Mouse (Mus musculus) neural tube, embryonic 12.5 days (tissue): ENCODE results near the gene Tom1l1. TPM values are rescaled to one million over a fixed set of nuclear protein-coding genes. Genes with fewer than 3 reads are reported as not detected.
"Not testable (repeated sequence)": the region's sequence is repeated elsewhere in the genome, so short reads cannot be mapped to it uniquely, and the experiment has no call there.

Experiments
- ATAC-seq: fragments of 200-750 bp; cut with Nextera tagmentation; 2 replicates; pipeline ENCODE4 v1.8.0; 2017; ENCODE audit warnings: low read depth, mild to moderate bottlenecking, moderate TSS enrichment, moderate library complexity; ENCODE audit not compliant: low FRiP score
- H3K27ac ChIP-seq: fragments of 300-500 bp; sonication (generic); 2 replicates; pipeline ENCODE4 v1.5.1; 2016
- H3K27me3 ChIP-seq: fragments of 300-500 bp; sonication (generic); replicated peaks from 2 replicates; pipeline ENCODE4 v1.6.1; 2016; ENCODE audit warnings: mild to moderate bottlenecking
- H3K36me3 ChIP-seq: fragments of 300-500 bp; sonication (generic); 2 replicates; pipeline ENCODE4 v1.6.1; 2016; ENCODE audit warnings: mild to moderate bottlenecking
- H3K4me1 ChIP-seq: fragments of 300-500 bp; sonication (generic); 2 replicates; pipeline ENCODE4 v1.6.1; 2016
- H3K4me2 ChIP-seq: fragments of 300-500 bp; sonication (generic); replicated peaks from 2 replicates; pipeline ENCODE4 v1.6.1; 2016; ENCODE audit warnings: mild to moderate bottlenecking
- H3K4me3 ChIP-seq: fragments of 300-500 bp; sonication (generic); 2 replicates; pipeline ENCODE4 v1.5.1; 2016
- H3K9ac ChIP-seq: fragments of 300-500 bp; sonication (generic); 2 replicates; pipeline ENCODE4 v1.6.1; 2016; ENCODE audit warnings: mild to moderate bottlenecking
- H3K9me3 ChIP-seq: fragments of 300-500 bp; sonication (generic); 2 replicates; pipeline ENCODE4 v1.6.1; 2016; ENCODE audit warnings: mild to moderate bottlenecking
- WGBS: fragments of 180-500 bp; shearing (Covaris S2); methylation state at CpG from one replicate; pipeline ENCODE4 v1.1.7; 2016; 5-methylcytosine and 5-hydroxymethylcytosine counted together
- polyA plus RNA-seq: library from polyadenylated mRNA; unstranded; fragments of >200 nt; fragmentation: Nextera tagmentation; extraction: Ambion mirVana; gene quantifications from 2 replicates; pipeline ENCODE4 v1.2.1, GENCODE M21; 2016

The Tom1l1 gene
- polyA plus RNA-seq: 13.6 and 18.0 TPM in 2 replicates

- no peaks in the 10 kb centered on the region for H3K9me3 ChIP-seq
- peaks cover 3% of the 10 kb centered on the region; the same call in 1 of the 2 replicates for H3K4me1 ChIP-seq
- WGBS: 7% methylated on average over 47 of the region's 47 CpGs
- H3K27me3 ChIP-seq: no peaks in the 10 kb centered on the region
- no peak within 1 kb of the TSS for H3K27ac ChIP-seq
- H3K36me3 ChIP-seq: no peaks in the 10 kb centered on the region
- peak within 1 kb of the TSS; percentile 51 for H3K9ac ChIP-seq
- peak within 1 kb of the TSS; percentile 87 for H3K4me2 ChIP-seq
- H3K4me3 ChIP-seq: peak within 1 kb of the TSS; percentile 48
- ATAC-seq: peak; percentile 87
These were observed at the start of gene Tom1l1 for GRCm38 (mm10) chr11:90687460-90688416. Tom1l1 (minus strand) TSS chr11:90688366.

- Histone ChIP-seq H3K36me3 (no peaks in the 10 kb centered on the region), H3K27me3 (no peaks in the 10 kb centered on the region), H3K4me3 (no peak overlapping the region), H3K27ac (no peak overlapping the region), H3K4me1 (no peaks in the 10 kb centered on the region), H3K4me2 (no peak overlapping the region), H3K9ac (no peak overlapping the region), H3K9me3 (no peaks in the 10 kb centered on the region)
- 75% methylated on average over 4 of the region's 4 CpGs for WGBS
- no peak for ATAC-seq
These were observed 45.4 kb upstream of the Tom1l1 start for GRCm38 (mm10) chr11:90733575-90733974.

- Histone ChIP-seq H3K4me3 (no peak overlapping the region), H3K36me3 (no peaks in the 10 kb centered on the region), H3K4me1 (no peaks in the 10 kb centered on the region), H3K9me3 (no peaks in the 10 kb centered on the region), H3K9ac (no peak overlapping the region), H3K27me3 (no peaks in the 10 kb centered on the region), H3K4me2 (no peak overlapping the region), H3K27ac (no peak overlapping the region)
- no peak for ATAC-seq
- WGBS: 87% methylated on average over 10 of the region's 10 CpGs
These were observed 39.4 kb upstream of the Tom1l1 start for GRCm38 (mm10) chr11:90727354-90728125.

DNA sequence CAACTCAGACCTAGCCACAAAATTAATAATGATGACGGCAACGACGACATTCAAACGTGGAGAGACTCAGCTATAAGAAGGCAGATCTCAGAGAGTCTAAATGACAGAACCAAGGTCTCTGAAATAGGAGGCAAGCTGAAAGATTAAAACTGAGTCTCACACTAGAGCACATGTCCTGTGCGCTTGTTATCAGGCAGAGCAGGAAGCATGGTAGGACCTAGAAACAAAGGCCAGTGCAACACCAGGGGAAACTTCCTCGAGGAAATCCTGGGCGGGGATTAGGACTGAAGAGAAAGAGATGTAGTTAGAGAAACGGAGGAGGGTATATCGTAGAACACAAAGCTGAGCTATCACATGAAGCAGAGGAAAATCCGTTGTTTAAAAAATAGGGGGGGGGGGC is 38.6 kb upstream of the Tom1l1 start:
- Histone ChIP-seq H3K36me3 (no peaks in the 10 kb centered on the region), H3K9me3 (no peaks in the 10 kb centered on the region), H3K9ac (no peak overlapping the region), H3K27ac (no peak overlapping the region), H3K27me3 (no peaks in the 10 kb centered on the region), H3K4me1 (no peaks in the 10 kb centered on the region), H3K4me3 (no peak overlapping the region), H3K4me2 (no peak overlapping the region)
- 90% methylated on average over 10 of the region's 10 CpGs for WGBS
- no peak for ATAC-seq

DNA sequence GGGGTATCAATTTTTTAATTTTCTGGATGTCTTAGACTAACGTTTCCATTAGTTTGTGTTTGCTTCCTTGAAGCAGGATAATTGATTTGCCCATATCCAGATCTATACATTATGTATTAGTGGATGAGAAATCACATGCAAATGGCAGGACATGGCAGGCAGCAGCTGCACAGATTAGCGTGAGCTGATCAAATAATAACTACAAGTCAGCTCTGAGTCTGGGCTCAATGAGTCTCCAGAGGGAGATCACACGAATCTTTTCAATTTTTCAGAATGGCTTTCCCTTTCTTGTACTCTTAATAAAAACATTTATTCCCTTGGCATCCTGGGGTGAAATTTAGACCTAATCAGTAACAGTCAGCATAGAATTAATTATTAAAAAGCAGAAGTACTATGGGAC is 34.1 kb upstream of the Tom1l1 start:
- Histone ChIP-seq H3K27ac (no peak overlapping the region), H3K4me2 (no peak overlapping the region), H3K9me3 (no peaks in the 10 kb centered on the region), H3K36me3 (no peaks in the 10 kb centered on the region), H3K27me3 (no peaks in the 10 kb centered on the region), H3K4me1 (no peaks in the 10 kb centered on the region), H3K4me3 (no peak overlapping the region), H3K9ac (no peak overlapping the region)
- peak; percentile 56; the same call in 1 of the 2 replicates for ATAC-seq
- WGBS: 53% methylated on average over 3 of the region's 3 CpGs

GRCm38 (mm10) chr11:90717719-90718118 is 29.6 kb upstream of the Tom1l1 start:
- Histone ChIP-seq H3K4me2 (no peak overlapping the region), H3K4me3 (no peak overlapping the region), H3K9me3 (no peaks in the 10 kb centered on the region), H3K36me3 (no peaks in the 10 kb centered on the region), H3K4me1 (no peaks in the 10 kb centered on the region), H3K27ac (no peak overlapping the region), H3K27me3 (no peaks in the 10 kb centered on the region), H3K9ac (no peak overlapping the region)
- WGBS: 86% methylated on average over 3 of the region's 3 CpGs
- no peak for ATAC-seq

DNA sequence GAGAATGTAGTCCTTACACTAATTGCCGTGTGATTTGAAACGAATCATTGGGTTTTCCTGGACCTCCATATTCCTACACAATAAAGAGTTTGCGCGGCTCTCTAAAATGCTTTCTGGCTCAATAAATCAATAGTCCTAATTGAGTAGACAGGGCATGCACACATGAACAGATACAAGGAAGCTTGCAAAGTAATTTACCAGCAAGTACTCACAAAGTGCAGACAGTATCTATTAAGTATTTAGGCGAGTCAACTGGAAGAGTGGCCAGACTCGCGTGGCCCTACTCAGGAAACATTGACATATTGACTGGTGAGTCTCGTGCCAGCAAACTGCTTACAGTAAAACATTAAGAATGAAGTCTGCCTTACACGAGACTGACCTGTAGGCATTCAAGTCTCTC is 23.4 kb upstream of the Tom1l1 start:
- Histone ChIP-seq H3K36me3 (no peaks in the 10 kb centered on the region), H3K27ac (no peak overlapping the region), H3K27me3 (no peaks in the 10 kb centered on the region), H3K4me1 (no peaks in the 10 kb centered on the region), H3K4me2 (no peak overlapping the region), H3K4me3 (no peak overlapping the region), H3K9me3 (no peaks in the 10 kb centered on the region), H3K9ac (no peak overlapping the region)
- no peak for ATAC-seq
- WGBS: 60% methylated on average over 9 of the region's 9 CpGs

DNA sequence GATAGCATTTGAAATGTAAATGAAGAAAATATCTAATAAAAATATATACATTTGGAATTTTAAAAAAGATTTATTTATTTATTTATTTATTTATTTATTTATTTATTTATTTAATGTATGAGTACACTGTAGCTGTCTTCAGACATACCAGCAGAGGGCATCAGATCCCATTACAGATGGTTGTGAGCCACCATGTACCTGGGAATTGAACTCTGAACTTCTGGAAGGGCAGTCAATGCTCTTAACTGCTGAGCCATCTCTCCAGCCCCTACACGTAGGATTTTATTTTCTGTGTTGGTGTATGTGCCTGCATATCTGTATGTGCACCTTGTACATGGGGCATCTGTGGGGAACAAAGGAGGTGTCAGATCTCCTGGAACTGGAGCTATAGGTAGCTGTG is 19.0 kb upstream of the Tom1l1 start:
- not testable (repeated sequence) for H3K9ac ChIP-seq, H3K4me1 ChIP-seq, H3K36me3 ChIP-seq, H3K27me3 ChIP-seq, H3K4me3 ChIP-seq, H3K9me3 ChIP-seq, H3K4me2 ChIP-seq, ATAC-seq, H3K27ac ChIP-seq
- 95% methylated on average over 1 of the region's 1 CpGs for WGBS

DNA sequence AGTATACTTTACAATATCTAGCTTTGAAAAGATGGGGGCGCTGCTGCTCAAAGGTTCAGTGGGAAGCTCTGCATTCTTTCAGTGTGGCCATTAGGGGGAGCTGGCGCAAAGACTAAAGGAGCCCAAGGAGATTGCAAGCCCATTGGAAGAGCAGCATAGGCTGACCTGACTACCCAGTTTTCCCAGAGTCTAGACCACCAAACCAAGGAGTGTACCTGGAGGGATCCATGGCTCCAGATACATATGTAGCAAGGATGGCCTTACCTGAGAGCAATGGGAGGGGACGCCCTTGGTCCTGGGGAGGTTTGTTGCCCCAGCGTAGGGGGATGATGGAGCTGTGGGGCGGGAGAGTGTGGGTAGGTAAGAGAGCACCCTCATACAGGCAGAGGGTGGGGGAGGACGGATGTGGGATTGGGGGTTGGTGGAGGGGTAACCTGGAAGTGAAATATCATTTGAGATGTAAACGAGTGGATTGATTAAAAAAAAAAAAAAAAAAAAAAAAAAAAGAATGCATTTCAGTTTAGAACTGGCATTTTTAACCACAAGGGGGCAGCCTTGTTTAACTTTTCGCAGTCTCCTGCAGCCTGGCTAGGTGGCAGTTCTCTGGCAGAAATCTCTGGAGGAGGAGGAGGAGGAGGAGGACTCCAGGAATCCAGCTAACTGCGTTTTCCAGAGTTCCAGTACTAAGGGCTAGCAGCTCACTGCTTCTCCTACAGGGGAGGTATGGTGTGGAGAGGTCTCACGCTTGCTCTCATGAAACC is 9.5 kb upstream of the Tom1l1 start:
- Histone ChIP-seq H3K27me3 (no peaks in the 10 kb centered on the region), H3K4me1 (no peaks in the 10 kb centered on the region; the same call in 1 of the 2 replicates), H3K36me3 (no peaks in the 10 kb centered on the region), H3K4me2 (peak overlapping the region; percentile 41), H3K9me3 (no peaks in the 10 kb centered on the region), H3K27ac (no peak overlapping the region), H3K4me3 (no peak overlapping the region), H3K9ac (no peak overlapping the region)
- peak; percentile 85 for ATAC-seq
- WGBS: 26% methylated on average over 10 of the region's 10 CpGs

DNA sequence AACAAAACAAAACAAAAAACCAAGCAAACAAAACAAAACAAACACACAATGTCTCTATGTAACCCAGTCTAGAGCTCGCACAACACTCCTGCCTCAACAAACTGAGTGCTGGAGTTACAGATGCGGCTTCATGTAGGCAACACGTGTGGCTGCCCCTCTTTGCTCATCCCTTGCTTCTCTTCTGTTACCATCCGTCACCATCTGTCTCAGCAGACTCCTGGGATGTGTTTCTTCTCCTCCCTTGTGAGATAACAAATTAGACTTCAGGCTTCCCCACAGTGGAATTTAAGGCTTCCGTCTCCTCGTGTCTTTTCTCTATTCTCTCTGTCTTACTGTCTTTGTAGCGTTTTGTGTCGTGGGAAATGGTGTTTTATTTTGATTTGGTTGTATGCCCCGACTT is 7.6 kb upstream of the Tom1l1 start:
- H3K9ac ChIP-seq: no peak overlapping the region
- no peak for ATAC-seq
- H3K4me1 ChIP-seq: no peaks in the 10 kb centered on the region; the same call in 1 of the 2 replicates
- no peak overlapping the region for H3K27ac ChIP-seq
- H3K9me3 ChIP-seq: no peaks in the 10 kb centered on the region
- WGBS: 66% methylated on average over 9 of the region's 9 CpGs
- H3K27me3 ChIP-seq: no peaks in the 10 kb centered on the region
- H3K4me3 ChIP-seq: no peak overlapping the region
- H3K36me3 ChIP-seq: no peaks in the 10 kb centered on the region
- H3K4me2 ChIP-seq: no peak overlapping the region

DNA sequence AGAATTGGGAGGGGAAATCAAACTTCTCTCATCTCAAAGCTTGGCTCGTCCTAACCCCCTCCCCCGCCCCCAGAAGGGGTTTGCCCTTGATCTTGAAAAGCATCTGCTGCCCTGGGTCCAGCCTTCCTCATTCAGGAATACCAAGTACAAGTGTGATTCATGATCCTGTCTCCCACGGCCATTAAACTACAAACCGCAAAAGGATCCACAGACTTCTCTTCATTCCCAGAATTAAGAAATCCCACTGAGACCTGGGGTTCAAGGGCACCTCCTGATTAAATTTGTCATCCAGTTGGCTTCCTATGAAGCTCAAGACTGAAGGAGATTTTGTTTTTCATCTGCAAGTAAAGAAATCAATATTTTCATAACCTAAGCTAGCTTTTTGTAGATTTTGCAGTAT is 6.0 kb upstream of the Tom1l1 start:
- ATAC-seq: no peak
- Histone ChIP-seq H3K4me3 (no peak overlapping the region), H3K27ac (no peak overlapping the region), H3K27me3 (no peaks in the 10 kb centered on the region), H3K36me3 (no peaks in the 10 kb centered on the region), H3K9me3 (no peaks in the 10 kb centered on the region), H3K4me2 (no peak overlapping the region), H3K4me1 (peaks cover 3% of the 10 kb centered on the region; the same call in 1 of the 2 replicates), H3K9ac (no peak overlapping the region)
- WGBS: 36% methylated on average over 4 of the region's 4 CpGs

- peaks cover 3% of the 10 kb centered on the region; the same call in 1 of the 2 replicates for H3K4me1 ChIP-seq
- no peaks in the 10 kb centered on the region for H3K9me3 ChIP-seq
- no peak overlapping the region for H3K4me3 ChIP-seq
- 28% methylated on average over 6 of the region's 6 CpGs for WGBS
- no peak overlapping the region for H3K4me2 ChIP-seq
- H3K36me3 ChIP-seq: no peaks in the 10 kb centered on the region
- no peak for ATAC-seq
- H3K27me3 ChIP-seq: no peaks in the 10 kb centered on the region
- no peak overlapping the region for H3K27ac ChIP-seq
- no peak overlapping the region for H3K9ac ChIP-seq
These were observed 2.2 kb upstream of the Tom1l1 start for GRCm38 (mm10) chr11:90690361-90690760.
